Mouse (Mus musculus) myocyte (in vitro differentiated cells): ENCODE data around the gene Tpcn2.

Experiments used
- MAX ChIP-seq: IDR thresholded peaks from one replicate; pipeline ENCODE4 v1.6.1; 2011; ENCODE audit warnings: low read depth, mild to moderate bottlenecking, control low read depth
- POLR2A ChIP-seq: IDR thresholded peaks from one replicate; pipeline ENCODE4 v1.6.1; 2011; ENCODE audit warnings: low read depth, mild to moderate bottlenecking, control low read depth, moderate library complexity; ENCODE audit not compliant: insufficient read length
- REST ChIP-seq: IDR thresholded peaks from one replicate; pipeline ENCODE4 v1.6.1; 2011; ENCODE audit warnings: mild to moderate bottlenecking, control low read depth, moderate library complexity; ENCODE audit not compliant: insufficient read depth, insufficient read length
- TCF12 ChIP-seq: IDR thresholded peaks from one replicate; pipeline ENCODE4 v1.6.1; 2011; ENCODE audit warnings: mild to moderate bottlenecking, control low read depth; ENCODE audit not compliant: poor library complexity, insufficient read depth, severe bottlenecking
- TCF3 ChIP-seq: IDR thresholded peaks from one replicate; pipeline ENCODE4 v1.6.1; 2011; ENCODE audit warnings: low read depth, control low read depth; ENCODE audit not compliant: insufficient read length

DNA sequence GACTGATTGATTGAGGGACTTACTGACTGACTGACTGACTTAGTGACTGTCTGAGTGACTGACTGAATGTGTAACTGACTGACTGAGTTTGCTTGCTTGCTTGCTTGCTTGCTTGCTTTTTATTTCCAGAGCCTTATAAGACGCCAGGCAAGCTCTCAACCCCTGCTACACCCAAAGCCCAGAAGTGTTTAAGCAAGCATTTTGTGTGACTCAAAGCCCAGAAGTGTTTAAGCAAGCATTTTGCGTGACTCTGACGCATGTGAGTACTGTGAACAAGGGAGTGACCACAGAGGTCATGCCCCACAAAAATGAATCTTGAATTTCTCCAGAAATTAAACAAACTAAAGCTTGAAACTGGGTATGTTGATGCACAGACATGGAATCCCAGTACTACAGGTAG is 482 bp upstream of the Tpcn2 start:
- TF ChIP-seq POLR2A (no peak), TCF12 (no peak), MAX (no peak), REST (no peak), TCF3 (no peak)
